Mouse (Mus musculus): ENCODE results near the gene Adam15. TPM values are rescaled to one million over a fixed set of nuclear protein-coding genes. Genes with fewer than 3 reads are reported as not detected.

The Adam15 gene
- polyA plus RNA-seq, 1 experiment: 95.1 TPM

- 29% methylated on average over 8 of the region's 8 CpGs for WGBS
- no peak overlapping the region for H3K4me3 ChIP-seq (ENCODE audit: insufficient read depth, low read depth, low read length)
- no peak overlapping the region for H3K27ac ChIP-seq (ENCODE audit: insufficient read depth, low read depth, low read length)
- TF ChIP-seq POLR2A (IDR thresholded peaks at IDR 0.05; ENCODE audit: low read depth, low read length) (no peak), CTCF (conservative IDR thresholded peaks at IDR 0.05; ENCODE audit: insufficient read depth, insufficient read length, low read depth, low read length) (peak; percentile 88)
- DNase-seq: peak; percentile 75
- no peaks in the 10 kb centered on the region for H3K27me3 ChIP-seq (replicated peaks; ENCODE audit: control insufficient read depth, insufficient read depth, low read length)
- no peaks in the 10 kb centered on the region for H3K4me1 ChIP-seq (ENCODE audit: control insufficient read depth, insufficient read depth, low read length)
- no peaks in the 10 kb centered on the region for H3K36me3 ChIP-seq (ENCODE audit: control insufficient read depth, insufficient read depth, low read length)
Observed at GRCm38 (mm10) chr3:89339416-89339815, 10.4 kb downstream of the Adam15 start.

- Histone ChIP-seq H3K27me3 (replicated peaks; ENCODE audit: control insufficient read depth, insufficient read depth, low read length) (no peaks in the 10 kb centered on the region), H3K36me3 (ENCODE audit: control insufficient read depth, insufficient read depth, low read length) (no peaks in the 10 kb centered on the region), H3K27ac (ENCODE audit: insufficient read depth, low read depth, low read length) (no peak within 1 kb of the TSS), H3K4me1 (ENCODE audit: control insufficient read depth, insufficient read depth, low read length) (no peaks in the 10 kb centered on the region), H3K4me3 (ENCODE audit: insufficient read depth, low read depth, low read length) (peak within 1 kb of the TSS; percentile 62)
- DNase-seq: peak; percentile 65
- 2% methylated on average over 44 of the region's 44 CpGs for WGBS
- TF ChIP-seq POLR2A (IDR thresholded peaks at IDR 0.05; ENCODE audit: low read depth, low read length): no peak
- no peak for TF ChIP-seq CTCF (conservative IDR thresholded peaks at IDR 0.05; ENCODE audit: insufficient read depth, insufficient read length, low read depth, low read length)
Observed at GRCm38 (mm10) chr3:89337721-89338578, 11.8 kb downstream of the Adam15 start, which contains the start of gene Efna4. TSS of gene Efna4 (minus strand) at chr3:89338028.

GRCm38 (mm10) chr3:89337062-89337720 is 12.6 kb downstream of the Adam15 start:
- no peaks in the 10 kb centered on the region for H3K4me1 ChIP-seq (ENCODE audit: control insufficient read depth, insufficient read depth, low read length)
- H3K27me3 ChIP-seq (replicated peaks; ENCODE audit: control insufficient read depth, insufficient read depth, low read length): no peaks in the 10 kb centered on the region
- H3K4me3 ChIP-seq (ENCODE audit: insufficient read depth, low read depth, low read length): peak overlapping the region; percentile 62
- TF ChIP-seq CTCF (conservative IDR thresholded peaks at IDR 0.05; ENCODE audit: insufficient read depth, insufficient read length, low read depth, low read length) (no peak), POLR2A (IDR thresholded peaks at IDR 0.05; ENCODE audit: low read depth, low read length) (no peak)
- 4% methylated on average over 21 of the region's 21 CpGs for WGBS
- DNase-seq: no peak
- H3K36me3 ChIP-seq (ENCODE audit: control insufficient read depth, insufficient read depth, low read length): no peaks in the 10 kb centered on the region
- no peak overlapping the region for H3K27ac ChIP-seq (ENCODE audit: insufficient read depth, low read depth, low read length)

- no peaks in the 10 kb centered on the region for H3K4me1 ChIP-seq (ENCODE audit: control insufficient read depth, insufficient read depth, low read length)
- no peak overlapping the region for H3K27ac ChIP-seq (ENCODE audit: insufficient read depth, low read depth, low read length)
- H3K4me3 ChIP-seq (ENCODE audit: insufficient read depth, low read depth, low read length): 0 out of 2 replicates have a peak overlapping the region, but pooled peaks have one; percentile 62
- DNase-seq: no peak
- 56% methylated on average over 6 of the region's 6 CpGs for WGBS
- H3K27me3 ChIP-seq (replicated peaks; ENCODE audit: control insufficient read depth, insufficient read depth, low read length): no peaks in the 10 kb centered on the region
- TF ChIP-seq CTCF (conservative IDR thresholded peaks at IDR 0.05; ENCODE audit: insufficient read depth, insufficient read length, low read depth, low read length) (no peak), POLR2A (IDR thresholded peaks at IDR 0.05; ENCODE audit: low read depth, low read length) (no peak)
- H3K36me3 ChIP-seq (ENCODE audit: control insufficient read depth, insufficient read depth, low read length): no peaks in the 10 kb centered on the region
Observed at GRCm38 (mm10) chr3:89336529-89336928, 13.3 kb downstream of the Adam15 start.

- no peak overlapping the region for H3K4me3 ChIP-seq (ENCODE audit: insufficient read depth, low read depth, low read length)
- H3K27me3 ChIP-seq (replicated peaks; ENCODE audit: control insufficient read depth, insufficient read depth, low read length): no peaks in the 10 kb centered on the region
- no peak overlapping the region for H3K27ac ChIP-seq (ENCODE audit: insufficient read depth, low read depth, low read length)
- H3K36me3 ChIP-seq (ENCODE audit: control insufficient read depth, insufficient read depth, low read length): no peaks in the 10 kb centered on the region
- no peak for DNase-seq
- TF ChIP-seq CTCF (conservative IDR thresholded peaks at IDR 0.05; ENCODE audit: insufficient read depth, insufficient read length, low read depth, low read length) (no peak), POLR2A (IDR thresholded peaks at IDR 0.05; ENCODE audit: low read depth, low read length) (no peak)
- H3K4me1 ChIP-seq (ENCODE audit: control insufficient read depth, insufficient read depth, low read length): no peaks in the 10 kb centered on the region
- WGBS: 74% methylated on average over 11 of the region's 11 CpGs
Observed at GRCm38 (mm10) chr3:89333053-89333452, 16.7 kb downstream of the Adam15 start.

- DNase-seq: no peak
- H3K36me3 ChIP-seq (ENCODE audit: control insufficient read depth, insufficient read depth, low read length): no peaks in the 10 kb centered on the region
- H3K27me3 ChIP-seq (replicated peaks; ENCODE audit: control insufficient read depth, insufficient read depth, low read length): no peaks in the 10 kb centered on the region
- no peak for TF ChIP-seq POLR2A (IDR thresholded peaks at IDR 0.05; ENCODE audit: low read depth, low read length)
- TF ChIP-seq CTCF (conservative IDR thresholded peaks at IDR 0.05; ENCODE audit: insufficient read depth, insufficient read length, low read depth, low read length): no peak
- H3K27ac ChIP-seq (ENCODE audit: insufficient read depth, low read depth, low read length): no peak overlapping the region
- no peak overlapping the region for H3K4me3 ChIP-seq (ENCODE audit: insufficient read depth, low read depth, low read length)
- WGBS: 54% methylated on average over 12 of the region's 12 CpGs
- no peaks in the 10 kb centered on the region for H3K4me1 ChIP-seq (ENCODE audit: control insufficient read depth, insufficient read depth, low read length)
Observed at GRCm38 (mm10) chr3:89332476-89332875, 17.3 kb downstream of the Adam15 start.

GRCm38 (mm10) chr3:89332013-89332412 is 17.8 kb downstream of the Adam15 start:
- WGBS: 64% methylated on average over 10 of the region's 10 CpGs
- no peak overlapping the region for H3K4me3 ChIP-seq (ENCODE audit: insufficient read depth, low read depth, low read length)
- no peaks in the 10 kb centered on the region for H3K36me3 ChIP-seq (ENCODE audit: control insufficient read depth, insufficient read depth, low read length)
- TF ChIP-seq POLR2A (IDR thresholded peaks at IDR 0.05; ENCODE audit: low read depth, low read length) (no peak), CTCF (conservative IDR thresholded peaks at IDR 0.05; ENCODE audit: insufficient read depth, insufficient read length, low read depth, low read length) (no peak)
- H3K27me3 ChIP-seq (replicated peaks; ENCODE audit: control insufficient read depth, insufficient read depth, low read length): no peaks in the 10 kb centered on the region
- H3K4me1 ChIP-seq (ENCODE audit: control insufficient read depth, insufficient read depth, low read length): no peaks in the 10 kb centered on the region
- H3K27ac ChIP-seq (ENCODE audit: insufficient read depth, low read depth, low read length): no peak overlapping the region
- no peak for DNase-seq

Data from kidney, adult 2 months (tissue).